Mouse (Mus musculus) embryonic facial prominence, embryonic 11.5 days (tissue): ENCODE measurements around the gene Ikzf3. TPM values are rescaled to one million over a fixed set of nuclear protein-coding genes. Genes with fewer than 3 reads are reported as not detected.
A peak's percentile ranks its signal among the peaks of the same experiment; 100 is the strongest.

Source experiments
- ATAC-seq: fragments of 200-750 bp; cut with Nextera tagmentation; replicated peaks from 2 replicates; pipeline ENCODE4 v1.8.0; 2017; ENCODE audit warnings: low read depth; ENCODE audit not compliant: insufficient number of reproducible peaks, low FRiP score, low TSS enrichment
- DNase-seq: peaks from one replicate; pipeline ENCODE4 v3.0.0-alpha.2; 2015; ENCODE audit warnings: low spot score
- H3K27ac ChIP-seq: fragments of 300-500 bp; sonication (generic); replicated peaks from 2 replicates; pipeline ENCODE4 v1.5.1; 2014; ENCODE audit warnings: mild to moderate bottlenecking, low read depth, low read length, control low read depth
- H3K27me3 ChIP-seq: fragments of 300-500 bp; sonication (generic); 2 replicates; pipeline ENCODE4 v1.6.1; 2014; ENCODE audit warnings: mild to moderate bottlenecking, low read length, moderate library complexity, mixed read lengths; ENCODE audit not compliant: control insufficient read depth, insufficient read depth
- H3K36me3 ChIP-seq: fragments of 300-500 bp; sonication (generic); replicated peaks from 2 replicates; pipeline ENCODE4 v1.6.1; 2014; ENCODE audit warnings: low read depth, mild to moderate bottlenecking, low read length, moderate library complexity, mixed read lengths; ENCODE audit not compliant: control insufficient read depth, insufficient read depth
- H3K4me1 ChIP-seq: fragments of 300-500 bp; sonication (generic); 2 replicates; pipeline ENCODE4 v1.6.1; 2014; ENCODE audit warnings: low read length, mixed read lengths; ENCODE audit not compliant: control insufficient read depth, insufficient read depth
- H3K4me2 ChIP-seq: fragments of 300-500 bp; sonication (generic); 2 replicates; pipeline ENCODE4 v1.6.1; 2014; ENCODE audit warnings: low read depth, mild to moderate bottlenecking, control low read depth, low read length, moderate library complexity
- H3K4me3 ChIP-seq: fragments of 300-500 bp; sonication (generic); 2 replicates; pipeline ENCODE4 v1.5.1; 2014; ENCODE audit warnings: low read depth, low read length, control low read depth
- H3K9ac ChIP-seq: fragments of 300-500 bp; sonication (generic); replicated peaks from 2 replicates; pipeline ENCODE4 v1.6.1; 2014; ENCODE audit warnings: mild to moderate bottlenecking, control low read depth, low read length
- H3K9me3 ChIP-seq: fragments of 300-500 bp; sonication (generic); replicated peaks from 2 replicates; pipeline ENCODE4 v1.6.1; 2016; ENCODE audit warnings: mild to moderate bottlenecking, low read length, inconsistent platforms, mixed read lengths; ENCODE audit not compliant: control insufficient read depth
- WGBS: fragments of 180-500 bp; shearing (Covaris S2); extraction: QIAGEN DNeasy Blood & Tissue Kit; methylation state at CpG from one replicate; pipeline ENCODE4 v1.1.7; 2014; 5-methylcytosine and 5-hydroxymethylcytosine counted together
- polyA plus RNA-seq: library from polyadenylated mRNA; unstranded; fragments of >200 nt; fragmentation: Nextera tagmentation; extraction: Ambion mirVana; gene quantifications from 2 replicates; pipeline ENCODE4 v1.2.1, GENCODE M21; 2014

Gene Ikzf3
- polyA plus RNA-seq, 1 experiment from 2014 or later, result 0.07 TPM

GRCm38 (mm10) chr11:98473916-98474479 lies 71.8 kb downstream of the Ikzf3 start:
- no peak overlapping the region for H3K27ac ChIP-seq
- H3K27me3 ChIP-seq, result no peaks in the 10 kb centered on the region
- H3K9ac ChIP-seq, result no peak overlapping the region
- no peak overlapping the region for H3K4me2 ChIP-seq
- no peaks in the 10 kb centered on the region for H3K9me3 ChIP-seq
- no peaks in the 10 kb centered on the region for H3K36me3 ChIP-seq
- WGBS, result 53% methylated on average over 8 of the region's 8 CpGs
- no peaks in the 10 kb centered on the region for H3K4me1 ChIP-seq
- DNase-seq (no peak), ATAC-seq (no peak)
- H3K4me3 ChIP-seq, result no peak overlapping the region

DNA sequence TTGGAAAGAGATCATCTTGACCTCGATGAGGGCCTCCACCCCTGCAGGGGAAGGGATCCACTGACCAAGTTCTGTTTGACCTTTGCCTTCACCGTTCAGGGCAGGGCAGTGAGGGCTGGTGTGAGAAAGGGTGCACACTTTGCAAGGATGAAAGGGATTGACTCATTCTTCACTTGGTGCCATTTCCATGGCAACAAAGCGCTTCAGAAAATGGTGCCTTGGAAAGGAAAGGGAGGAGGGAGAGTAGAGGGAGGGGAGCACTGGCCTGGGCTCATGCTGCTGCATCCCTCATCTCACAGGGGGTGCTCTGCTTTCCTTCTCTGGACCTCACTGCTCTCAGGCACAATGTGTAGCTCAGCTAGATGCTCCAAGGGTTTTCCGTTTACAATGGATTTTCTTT lies 73.1 kb downstream of the Ikzf3 start:
- DNase-seq (no peak), ATAC-seq (no peak)
- H3K27me3 ChIP-seq, result no peaks in the 10 kb centered on the region
- no peaks in the 10 kb centered on the region for H3K4me1 ChIP-seq
- WGBS, result 57% methylated on average over 4 of the region's 4 CpGs
- H3K27ac ChIP-seq, result no peak overlapping the region
- H3K9ac ChIP-seq, result no peak overlapping the region
- no peak overlapping the region for H3K4me2 ChIP-seq
- H3K36me3 ChIP-seq, result no peaks in the 10 kb centered on the region
- no peaks in the 10 kb centered on the region for H3K9me3 ChIP-seq
- no peak overlapping the region for H3K4me3 ChIP-seq

DNA sequence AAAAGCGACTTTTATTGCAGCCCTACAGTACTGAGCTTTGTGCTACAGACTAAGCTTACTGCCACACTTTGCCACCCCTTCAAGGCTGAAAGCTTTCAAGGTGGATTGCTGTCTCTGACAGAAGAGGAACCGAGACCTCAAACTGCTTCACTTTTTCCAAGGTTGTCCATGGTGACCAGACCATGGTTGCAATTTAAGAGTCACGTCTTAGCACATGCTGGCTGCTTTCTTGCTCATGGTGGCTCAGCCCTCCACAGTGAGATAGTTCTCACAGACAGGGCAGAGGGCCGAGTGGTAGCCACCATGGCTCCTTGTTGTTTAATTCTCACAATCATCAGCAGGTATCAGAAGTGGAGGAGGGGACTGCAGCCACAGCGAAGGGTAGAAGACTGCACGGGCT lies 75.0 kb downstream of the Ikzf3 start:
- Histone ChIP-seq H3K9ac (no peak overlapping the region), H3K27ac (no peak overlapping the region)

GRCm38 (mm10) chr11:98469761-98470714 lies 75.8 kb downstream of the Ikzf3 start:
- Histone ChIP-seq H3K4me1 (no peaks in the 10 kb centered on the region), H3K9me3 (no peaks in the 10 kb centered on the region), H3K4me3 (no peak overlapping the region), H3K36me3 (no peaks in the 10 kb centered on the region), H3K9ac (no peak overlapping the region), H3K27ac (0 out of 2 replicates have a peak overlapping the region, but pooled peaks have one; percentile 2), H3K27me3 (no peaks in the 10 kb centered on the region), H3K4me2 (no peak overlapping the region)
- WGBS, result 68% methylated on average over 22 of the region's 22 CpGs
- ATAC-seq, result peak; percentile 37; the same call in 1 of the 2 replicates
- DNase-seq, result peak; percentile 54

More for the DNA sequence above, 75.0 kb downstream of the Ikzf3 start:
- no peaks in the 10 kb centered on the region for H3K4me1 ChIP-seq
- no peaks in the 10 kb centered on the region for H3K9me3 ChIP-seq
- WGBS, result 75% methylated on average over 6 of the region's 6 CpGs
- H3K4me3 ChIP-seq, result no peak overlapping the region
- no peaks in the 10 kb centered on the region for H3K36me3 ChIP-seq
- no peak for ATAC-seq
- H3K4me2 ChIP-seq, result no peak overlapping the region
- H3K27me3 ChIP-seq, result no peaks in the 10 kb centered on the region
- DNase-seq, result no peak

DNA sequence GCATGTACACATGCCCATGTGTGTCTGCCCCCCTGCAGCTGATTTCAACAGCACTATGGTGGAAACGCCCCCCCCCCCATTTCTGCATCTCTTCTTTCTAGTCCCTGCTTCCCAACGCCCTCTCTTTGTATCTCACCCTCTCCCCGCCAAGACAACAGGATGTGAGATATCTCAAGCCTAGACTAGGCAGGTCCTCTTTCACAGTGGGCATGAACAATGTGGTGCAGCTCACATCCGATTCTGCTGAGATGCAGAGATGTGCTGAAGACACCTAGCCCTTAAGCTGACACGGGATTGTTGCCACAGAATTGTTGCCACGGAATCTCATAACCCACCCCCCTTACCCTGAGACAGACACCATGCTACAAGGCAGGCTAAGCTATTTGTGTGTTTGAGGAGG lies 81.3 kb downstream of the Ikzf3 start:
- Histone ChIP-seq H3K36me3 (no peaks in the 10 kb centered on the region), H3K9ac (no peak overlapping the region), H3K4me2 (no peak overlapping the region), H3K9me3 (no peaks in the 10 kb centered on the region), H3K27me3 (peaks cover 8% of the 10 kb centered on the region), H3K27ac (no peak overlapping the region), H3K4me1 (no peaks in the 10 kb centered on the region), H3K4me3 (no peak overlapping the region)
- no peak for ATAC-seq
- no peak for DNase-seq
- WGBS, result 91% methylated on average over 6 of the region's 6 CpGs

DNA sequence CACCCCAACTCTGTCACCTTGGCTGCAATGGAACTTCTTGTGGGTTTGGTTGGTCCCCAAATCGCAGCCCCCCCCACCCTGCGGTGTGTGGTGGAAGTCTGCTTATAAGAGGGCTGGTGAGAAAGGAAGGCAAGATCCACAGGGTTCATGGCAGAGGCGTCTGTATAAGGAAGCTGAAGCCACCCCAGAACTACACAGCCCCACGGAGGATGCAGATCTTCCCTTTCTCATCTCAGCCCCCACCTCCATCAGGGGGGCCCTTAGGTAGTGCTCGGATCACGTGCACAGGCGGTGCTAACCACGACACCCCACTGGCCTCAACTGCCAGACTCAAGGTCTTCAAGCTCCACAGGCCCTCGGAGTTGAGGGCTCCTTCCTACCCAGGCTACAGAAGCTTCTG lies 81.9 kb downstream of the Ikzf3 start:
- no peaks in the 10 kb centered on the region for H3K9me3 ChIP-seq
- ATAC-seq, result no peak

DNA sequence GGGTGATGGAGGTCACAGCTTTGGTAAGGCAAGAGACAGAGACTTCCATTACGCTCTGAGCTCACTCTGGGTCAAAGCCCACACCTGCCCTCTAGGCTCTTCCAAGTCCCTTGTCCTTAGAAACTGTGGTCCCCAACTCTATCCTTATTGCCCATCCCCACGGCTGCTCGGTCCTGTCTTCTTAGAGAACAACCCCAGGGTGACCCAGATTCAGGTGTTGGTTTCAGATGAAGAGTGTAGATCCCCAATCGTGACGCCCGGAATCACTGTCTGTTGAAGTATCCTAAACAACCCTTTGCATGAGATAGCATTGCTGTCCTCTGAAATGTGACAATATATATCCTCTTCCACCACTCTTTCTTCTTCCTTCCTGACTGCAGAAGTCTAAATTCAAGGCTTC lies 83.6 kb downstream of the Ikzf3 start:
- Histone ChIP-seq H3K36me3 (no peaks in the 10 kb centered on the region), H3K4me1 (no peaks in the 10 kb centered on the region), H3K4me2 (no peak overlapping the region), H3K9ac (no peak overlapping the region), H3K4me3 (no peak overlapping the region), H3K27ac (no peak overlapping the region), H3K27me3 (peaks cover 17% of the 10 kb centered on the region), H3K9me3 (no peaks in the 10 kb centered on the region)
- ATAC-seq (no peak), DNase-seq (no peak)
- 90% methylated on average over 6 of the region's 6 CpGs for WGBS

More for the DNA sequence above, 81.9 kb downstream of the Ikzf3 start:
- Histone ChIP-seq H3K36me3 (no peaks in the 10 kb centered on the region), H3K4me3 (no peak overlapping the region), H3K9ac (no peak overlapping the region), H3K4me1 (no peaks in the 10 kb centered on the region), H3K27me3 (peaks cover 14% of the 10 kb centered on the region), H3K27ac (no peak overlapping the region), H3K4me2 (no peak overlapping the region)
- WGBS, result 88% methylated on average over 9 of the region's 9 CpGs
- DNase-seq, result no peak

DNA sequence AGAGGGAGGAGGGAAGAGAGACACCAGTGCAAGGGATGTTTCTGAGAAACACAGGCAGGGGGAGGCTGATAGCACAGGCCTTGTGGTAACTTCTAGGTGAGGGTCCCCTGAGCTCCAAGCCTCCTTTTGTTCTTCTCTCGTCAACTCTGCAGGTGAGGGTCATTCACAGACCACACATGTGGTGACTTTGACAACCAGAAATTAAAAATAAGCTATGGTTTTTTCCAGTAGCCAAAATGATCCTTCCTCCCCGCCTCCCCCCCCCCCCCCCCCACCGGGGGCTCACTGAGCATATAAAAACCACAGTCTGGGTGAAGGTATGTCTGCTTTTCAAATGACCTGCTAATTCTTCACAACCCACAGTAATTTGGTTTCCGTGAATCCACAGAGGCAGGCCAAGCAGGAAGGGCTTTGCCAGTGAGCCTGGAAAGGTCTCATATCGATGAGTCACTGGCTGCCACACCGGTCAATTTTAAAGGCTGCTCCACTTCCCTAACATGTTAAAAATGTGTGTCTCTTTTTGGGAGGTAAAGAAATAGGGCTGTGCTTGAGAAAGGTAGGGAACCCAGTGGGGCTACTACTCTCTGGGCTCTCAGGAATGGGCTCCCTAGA lies 84.6 kb downstream of the Ikzf3 start:
- Histone ChIP-seq H3K9ac (no peak overlapping the region), H3K4me2 (no peak overlapping the region), H3K36me3 (no peaks in the 10 kb centered on the region), H3K27me3 (peaks cover 17% of the 10 kb centered on the region), H3K4me1 (no peaks in the 10 kb centered on the region), H3K4me3 (no peak overlapping the region), H3K27ac (no peak overlapping the region), H3K9me3 (no peaks in the 10 kb centered on the region)
- ATAC-seq, result no peak
- DNase-seq, result no peak
- WGBS, result 59% methylated on average over 6 of the region's 6 CpGs
